Mouse (Mus musculus) liver, adult 2 months (tissue): ENCODE results near the gene Slc22a23. TPM values are rescaled to one million over a fixed set of nuclear protein-coding genes. Genes with fewer than 3 reads are reported as not detected.

Experiments
- DNase-seq: peaks from one replicate; pipeline ENCODE4 v3.0.0-alpha.2; 2011; ENCODE audit warnings: low read depth, low spot score; ENCODE audit errors: extremely low read depth
- H3K27ac ChIP-seq: fragments of 200-500 bp; replicated peaks from 2 replicates; pipeline ENCODE4 v1.5.1; 2012; ENCODE audit warnings: low read depth, mild to moderate bottlenecking, control low read depth, inconsistent platforms, low read length; ENCODE audit not compliant: insufficient read depth
- H3K27me3 ChIP-seq: fragments of 200-500 bp; 2 replicates; pipeline ENCODE4 v1.6.1; 2012; ENCODE audit warnings: mild to moderate bottlenecking, moderate library complexity, low read length, inconsistent platforms; ENCODE audit not compliant: control insufficient read depth, insufficient read depth
- H3K36me3 ChIP-seq: fragments of 200-500 bp; 2 replicates; pipeline ENCODE4 v1.6.1; 2012; ENCODE audit warnings: low read length, inconsistent platforms; ENCODE audit not compliant: control insufficient read depth, insufficient read depth
- H3K4me1 ChIP-seq: fragments of 200-500 bp; 2 replicates; pipeline ENCODE4 v1.6.1; 2011; ENCODE audit warnings: low read length; ENCODE audit not compliant: control insufficient read depth, insufficient read depth
- H3K4me3 ChIP-seq: fragments of 200-500 bp; 2 replicates; pipeline ENCODE4 v1.5.1; 2011; ENCODE audit warnings: low read depth, mild to moderate bottlenecking, control low read depth, low read length, moderate library complexity; ENCODE audit not compliant: insufficient read depth
- H3K79me2 ChIP-seq: fragments of 200-500 bp; 2 replicates; pipeline ENCODE4 v1.6.1; 2012; ENCODE audit warnings: inconsistent platforms, mild to moderate bottlenecking, low read length, moderate library complexity; ENCODE audit not compliant: control insufficient read depth, insufficient read depth
- H3K9ac ChIP-seq: fragments of 200-500 bp; 2 replicates; pipeline ENCODE4 v1.6.1; 2012; ENCODE audit warnings: low read depth, mild to moderate bottlenecking, control low read depth, inconsistent platforms, low read length
- CTCF ChIP-seq: fragments of 200-500 bp; IDR thresholded peaks from 2 replicates; pipeline ENCODE4 v1.5.1; 2011; ENCODE audit warnings: low read depth, low read length, control low read depth
- POLR2A ChIP-seq: fragments of 200-500 bp; IDR thresholded peaks from 2 replicates; pipeline ENCODE4 v1.6.1; 2011; ENCODE audit warnings: low read length, control low read depth; ENCODE audit not compliant: insufficient read depth; ENCODE audit errors: extremely low read depth
- WGBS: fragments of 180-500 bp; shearing (Covaris S2); methylation state at CpG from one replicate; pipeline ENCODE4 v1.1.7; 2018; 5-methylcytosine and 5-hydroxymethylcytosine counted together
- polyA plus RNA-seq: library from polyadenylated mRNA; depleted of rRNA; stranded (reverse); fragments of >200 nt; gene quantifications from 2 replicates; pipeline ENCODE4 v1.2.3, GENCODE M21; 2012
- total RNA-seq: library from RNA; depleted of rRNA; stranded (reverse); fragments of >200 nt; gene quantifications from 2 replicates; pipeline ENCODE4 v1.2.3, GENCODE M21; 2014

Gene Slc22a23
- total and polyA plus RNA-seq, 2 experiments, result 31.6 to 50.6 TPM

DNA sequence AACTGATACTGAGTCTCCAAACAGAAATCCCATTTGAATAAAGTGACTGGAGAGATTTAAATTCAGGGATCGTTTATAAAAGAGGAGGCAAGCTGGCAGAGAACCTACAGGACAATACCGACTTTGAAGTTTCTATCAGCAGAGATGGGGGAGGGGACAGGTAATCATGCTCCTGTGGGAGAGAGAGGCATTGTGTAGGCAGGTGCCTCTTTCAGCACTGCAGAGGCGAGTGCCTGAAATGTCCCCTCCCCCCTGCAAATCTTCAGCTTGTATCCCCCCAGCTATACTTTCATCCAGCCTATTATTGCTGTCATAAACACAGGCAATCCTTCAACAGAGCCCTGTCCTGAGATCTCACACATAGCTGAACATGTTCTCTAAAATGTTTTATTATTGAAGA, 43.4 kb downstream of the Slc22a23 start:
- H3K36me3 ChIP-seq, result peaks cover 21% of the 10 kb centered on the region
- DNase-seq, result no peak
- peaks cover 28% of the 10 kb centered on the region; the same call in 1 of the 2 replicates for H3K79me2 ChIP-seq
- H3K27ac ChIP-seq, result peak overlapping the region; percentile 19; the same call in 1 of the 2 replicates
- H3K27me3 ChIP-seq, result no peaks in the 10 kb centered on the region
- TF ChIP-seq CTCF, result no peak
- TF ChIP-seq POLR2A, result no peak
- 30% methylated on average over 3 of the region's 3 CpGs for WGBS
- no peak overlapping the region for H3K9ac ChIP-seq
- H3K4me1 ChIP-seq, result peaks cover 31% of the 10 kb centered on the region
- H3K4me3 ChIP-seq, result no peak overlapping the region

DNA sequence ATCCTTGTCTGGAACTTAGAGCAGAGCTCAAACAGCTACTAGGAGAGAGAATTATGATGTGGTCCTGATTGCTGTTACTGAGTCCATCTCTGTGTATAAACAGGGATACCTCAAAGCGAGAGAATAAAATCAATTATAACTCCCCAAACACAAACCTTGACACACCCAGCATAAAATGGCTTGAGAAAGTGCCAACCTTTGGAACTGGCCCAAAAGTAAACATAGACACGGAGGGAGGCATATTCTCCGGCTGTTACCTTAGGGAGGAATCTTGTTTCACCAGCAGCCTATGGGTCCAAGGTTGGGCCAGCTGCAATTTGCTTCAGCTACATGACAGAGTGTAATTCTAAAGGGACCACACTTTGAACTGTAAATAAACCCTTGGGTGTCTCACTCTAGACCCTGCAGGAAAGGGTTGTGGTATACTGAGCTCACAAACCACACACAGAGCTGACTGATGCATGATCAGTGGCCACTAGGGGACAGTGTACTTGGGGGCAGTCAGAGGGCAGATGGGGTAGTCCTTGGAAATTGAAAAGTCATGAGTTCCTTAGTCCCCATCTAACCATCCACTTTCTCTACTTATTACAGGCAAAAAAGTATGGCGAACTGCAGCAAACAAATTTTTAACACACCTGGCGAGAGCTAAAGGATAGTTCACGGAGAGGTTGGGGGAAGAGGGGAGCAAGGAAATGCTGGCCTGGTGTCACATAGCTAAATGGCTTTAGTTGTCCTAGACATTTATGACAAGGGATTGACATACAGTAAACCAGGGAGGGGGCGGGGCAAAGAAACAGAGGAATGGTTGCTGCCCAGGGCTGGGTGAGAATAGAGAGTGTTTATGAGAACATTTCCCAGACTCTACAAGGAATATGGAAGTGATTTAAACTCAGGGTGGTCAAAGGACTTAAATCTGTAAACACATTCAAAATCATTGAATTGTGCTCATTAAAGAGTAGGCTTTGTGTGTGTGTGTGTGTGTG, 45.3 kb downstream of the Slc22a23 start:
- no peaks in the 10 kb centered on the region for H3K27me3 ChIP-seq
- TF ChIP-seq POLR2A (no peak), CTCF (peak; percentile 49; the same call in 1 of the 2 replicates)
- peak; percentile 62 for DNase-seq
- no peak overlapping the region for H3K9ac ChIP-seq
- H3K4me1 ChIP-seq, result peaks cover 20% of the 10 kb centered on the region
- peaks cover 23% of the 10 kb centered on the region for H3K36me3 ChIP-seq
- H3K4me3 ChIP-seq, result no peak overlapping the region
- WGBS, result 60% methylated on average over 7 of the region's 7 CpGs
- peaks cover 21% of the 10 kb centered on the region; the same call in 1 of the 2 replicates for H3K79me2 ChIP-seq
- 0 out of 2 replicates have a peak overlapping the region, but pooled peaks have one; percentile 3 for H3K27ac ChIP-seq

DNA sequence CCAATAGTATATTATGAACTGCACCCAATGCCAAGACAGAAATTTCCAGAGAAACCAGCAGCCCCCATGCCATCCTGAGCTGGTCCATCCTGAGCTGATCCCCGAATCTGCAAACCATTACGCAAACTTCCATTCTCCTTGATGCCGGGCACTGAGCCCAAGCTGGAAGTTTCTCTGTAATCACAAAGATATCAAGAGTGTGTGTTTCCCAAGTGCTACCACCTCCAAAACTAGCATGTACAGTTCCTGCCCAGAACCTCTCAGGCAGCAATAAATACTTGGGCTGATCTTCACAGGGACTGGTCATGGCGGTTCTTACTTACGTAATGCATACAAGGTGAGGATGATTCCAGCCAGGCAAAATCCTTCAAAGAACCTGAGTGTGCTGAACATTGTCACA, 46.3 kb downstream of the Slc22a23 start:
- H3K27me3 ChIP-seq, result no peaks in the 10 kb centered on the region
- no peak overlapping the region for H3K4me3 ChIP-seq
- H3K4me1 ChIP-seq, result peaks cover 17% of the 10 kb centered on the region
- peaks cover 23% of the 10 kb centered on the region for H3K36me3 ChIP-seq
- DNase-seq, result peak; percentile 71
- H3K79me2 ChIP-seq, result peaks cover 17% of the 10 kb centered on the region; the same call in 1 of the 2 replicates
- no peak overlapping the region for H3K9ac ChIP-seq
- TF ChIP-seq POLR2A (no peak), CTCF (no peak)
- 46% methylated on average over 5 of the region's 5 CpGs for WGBS
- 0 out of 2 replicates have a peak overlapping the region, but pooled peaks have one; percentile 3 for H3K27ac ChIP-seq

DNA sequence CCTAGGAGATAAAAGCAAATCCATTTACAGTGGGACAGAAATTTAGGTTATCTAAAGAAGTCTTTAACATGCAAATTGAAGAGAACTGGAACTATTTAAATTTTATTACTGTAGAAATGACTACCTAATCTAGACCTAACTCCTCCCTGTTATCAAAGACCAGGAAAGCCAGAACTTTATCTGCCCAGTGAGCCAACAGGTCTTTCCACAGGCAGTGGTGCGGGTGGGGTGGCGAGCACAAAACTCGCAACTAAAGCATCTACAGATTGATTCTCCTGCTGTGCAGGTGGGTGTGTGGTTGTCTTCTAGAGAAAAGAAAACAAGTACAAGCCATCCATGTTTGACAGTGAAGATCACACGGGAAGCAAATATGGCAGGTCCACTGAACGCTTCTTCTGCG, 46.9 kb downstream of the Slc22a23 start:
- peaks cover 20% of the 10 kb centered on the region for H3K4me1 ChIP-seq
- no peak for DNase-seq
- no peaks in the 10 kb centered on the region for H3K27me3 ChIP-seq
- no peak for TF ChIP-seq POLR2A
- no peak for TF ChIP-seq CTCF
- peaks cover 23% of the 10 kb centered on the region for H3K36me3 ChIP-seq
- H3K79me2 ChIP-seq, result peaks cover 16% of the 10 kb centered on the region; the same call in 1 of the 2 replicates
- H3K4me3 ChIP-seq, result no peak overlapping the region
- 97% methylated on average over 6 of the region's 6 CpGs for WGBS
- no peak overlapping the region for H3K9ac ChIP-seq
- no peak overlapping the region for H3K27ac ChIP-seq

DNA sequence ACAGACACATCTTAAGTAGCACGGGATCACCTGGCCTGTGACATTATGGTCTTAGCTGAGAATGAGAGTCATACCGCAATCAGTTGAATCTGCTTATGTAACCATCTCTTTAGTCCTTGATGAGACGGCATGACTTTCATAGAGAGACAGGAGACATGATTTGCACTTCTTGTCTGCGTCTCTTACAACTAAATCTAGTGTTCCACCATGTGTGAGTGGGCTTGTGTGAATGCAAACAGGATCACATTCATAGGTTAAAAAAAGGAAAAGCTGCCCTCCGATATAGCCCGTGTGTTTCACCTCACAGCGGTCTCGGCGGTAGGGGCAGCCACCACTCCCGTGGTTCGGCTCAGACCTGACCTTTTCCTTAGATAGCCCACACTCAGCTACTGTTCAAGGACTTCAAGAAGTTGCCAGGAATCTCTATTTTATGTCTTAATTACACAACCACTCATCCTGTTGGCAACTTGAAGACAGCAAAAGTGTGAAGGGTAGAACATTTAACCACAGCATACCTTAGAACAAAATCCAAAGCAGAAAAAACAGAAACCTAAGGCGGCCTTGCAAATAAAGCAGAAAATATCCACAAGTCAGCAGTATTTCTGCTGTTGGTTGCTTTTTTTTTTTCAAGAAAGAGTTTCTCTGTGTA, 49.1 kb downstream of the Slc22a23 start:
- Histone ChIP-seq H3K36me3 (peaks cover 23% of the 10 kb centered on the region), H3K4me1 (peaks cover 23% of the 10 kb centered on the region), H3K79me2 (peaks cover 9% of the 10 kb centered on the region; the same call in 1 of the 2 replicates), H3K27me3 (no peaks in the 10 kb centered on the region), H3K27ac (no peak overlapping the region), H3K9ac (no peak overlapping the region), H3K4me3 (no peak overlapping the region)
- TF ChIP-seq POLR2A, result no peak
- no peak for TF ChIP-seq CTCF
- DNase-seq, result no peak
- 88% methylated on average over 12 of the region's 12 CpGs for WGBS
